Mouse (Mus musculus) myocyte (in vitro differentiated cells): ENCODE data around the gene Col2a1. TPM values are rescaled to one million over a fixed set of nuclear protein-coding genes. Genes with fewer than 3 reads are reported as not detected.

ENCODE experiments used
- H3K27me3 ChIP-seq: one replicate; pipeline ENCODE4 v1.6.1; 2011; ENCODE audit not compliant: control insufficient read depth, insufficient read depth, insufficient read length
- H3K36me3 ChIP-seq: one replicate; pipeline ENCODE4 v1.6.1; 2011; ENCODE audit not compliant: control insufficient read depth, insufficient read depth
- H3K4me2 ChIP-seq: one replicate; pipeline ENCODE4 v1.6.1; 2011; ENCODE audit warnings: low read depth, control low read depth
- H3K4me3 ChIP-seq: one replicate; pipeline ENCODE4 v1.5.1; 2011; ENCODE audit warnings: mild to moderate bottlenecking, control low read depth, moderate library complexity
- H3K79me2 ChIP-seq: one replicate; pipeline ENCODE4 v1.6.1; 2011; ENCODE audit not compliant: control insufficient read depth, insufficient read depth
- H3ac ChIP-seq: one replicate; pipeline ENCODE4 v1.6.1; 2011; ENCODE audit not compliant: control insufficient read depth, insufficient read length
- CEBPB ChIP-seq: IDR thresholded peaks from 2 replicates; pipeline ENCODE4 v1.6.1; 2011; ENCODE audit warnings: mild to moderate bottlenecking, moderate library complexity; ENCODE audit not compliant: poor library complexity, insufficient read depth, severe bottlenecking
- MAX ChIP-seq: IDR thresholded peaks from one replicate; pipeline ENCODE4 v1.6.1; 2011; ENCODE audit warnings: low read depth, mild to moderate bottlenecking, control low read depth
- MYOD1 ChIP-seq, 3 experiments: IDR thresholded peaks; one replicate each; pipeline ENCODE4 v1.6.1; 2011; ENCODE audit warnings: control low read depth in 2 of 3, low read depth in 2 of 3, mild to moderate bottlenecking in 2 of 3, moderate library complexity in 1 of 3; ENCODE audit not compliant: insufficient read length in 2 of 3, control insufficient read depth in 1 of 3
- POLR2A ChIP-seq: IDR thresholded peaks from one replicate; pipeline ENCODE4 v1.6.1; 2011; ENCODE audit warnings: low read depth, mild to moderate bottlenecking, control low read depth, moderate library complexity; ENCODE audit not compliant: insufficient read length
- REST ChIP-seq: IDR thresholded peaks from one replicate; pipeline ENCODE4 v1.6.1; 2011; ENCODE audit warnings: mild to moderate bottlenecking, control low read depth, moderate library complexity; ENCODE audit not compliant: insufficient read depth, insufficient read length
- SRF ChIP-seq: IDR thresholded peaks from one replicate; pipeline ENCODE4 v1.6.1; 2011; ENCODE audit warnings: low read depth; ENCODE audit not compliant: control insufficient read depth, insufficient read length
- TCF12 ChIP-seq: IDR thresholded peaks from one replicate; pipeline ENCODE4 v1.6.1; 2011; ENCODE audit warnings: mild to moderate bottlenecking, control low read depth; ENCODE audit not compliant: poor library complexity, insufficient read depth, severe bottlenecking
- TCF3 ChIP-seq: IDR thresholded peaks from one replicate; pipeline ENCODE4 v1.6.1; 2011; ENCODE audit warnings: low read depth, control low read depth; ENCODE audit not compliant: insufficient read length
- USF1 ChIP-seq: IDR thresholded peaks from one replicate; pipeline ENCODE4 v1.6.1; 2011; ENCODE audit warnings: low read depth, mild to moderate bottlenecking, control low read depth, moderate library complexity
- polyA plus RNA-seq: library from polyadenylated mRNA; unstranded; fragments of >200 nt; fragmentation: generic; extraction: Trizol; gene quantifications from one replicate; pipeline ENCODE4 v1.2.1, GENCODE M21; 2012; ENCODE audit warnings: missing spikeins

Gene Col2a1
- polyA plus RNA-seq, 1 experiment: 0.01 TPM

GRCm38 (mm10) chr15:97929259-97929824, 75.2 kb downstream of the Col2a1 start:
- TF ChIP-seq MAX (no peak), SRF (no peak)
- Histone ChIP-seq H3K4me2 (no peak overlapping the region), H3K79me2 (no peaks in the 10 kb centered on the region), H3K36me3 (no peaks in the 10 kb centered on the region), H3K27me3 (peaks cover 5% of the 10 kb centered on the region), H3ac (no peak overlapping the region), H3K4me3 (no peak overlapping the region)

- TF ChIP-seq REST: no peak
- TF ChIP-seq POLR2A: no peak
These were observed 76.7 kb downstream of the Col2a1 start for GRCm38 (mm10) chr15:97927821-97928220.

GRCm38 (mm10) chr15:97927018-97927417, 77.5 kb downstream of the Col2a1 start:
- H3K4me2 ChIP-seq: no peak overlapping the region
- H3K4me3 ChIP-seq: no peak overlapping the region
- no peaks in the 10 kb centered on the region for H3K36me3 ChIP-seq
- no peak overlapping the region for H3ac ChIP-seq
- TF ChIP-seq CEBPB (no peak), MAX (no peak), SRF (no peak), TCF12 (no peak), USF1 (no peak), MYOD1 (IDR thresholded peaks at IDR 0.05; ENCODE audit: control insufficient read depth in 1 of 3, insufficient read length in 2 of 3, low read depth in 2 of 3) (no peak), REST (no peak), POLR2A (no peak), TCF3 (no peak)
- H3K79me2 ChIP-seq: no peaks in the 10 kb centered on the region
- peaks cover 5% of the 10 kb centered on the region for H3K27me3 ChIP-seq

More at GRCm38 (mm10) chr15:97927821-97928220, 76.7 kb downstream of the Col2a1 start:
- Histone ChIP-seq H3K36me3 (no peaks in the 10 kb centered on the region), H3ac (no peak overlapping the region), H3K27me3 (peaks cover 5% of the 10 kb centered on the region), H3K79me2 (no peaks in the 10 kb centered on the region), H3K4me3 (no peak overlapping the region), H3K4me2 (no peak overlapping the region)

Other genes starting within 250 kb of the Col2a1 start
- gene Rapgef3, start 236.7 kb downstream of the Col2a1 start, polyA plus RNA-seq: 1.2 TPM
- 52.7 TPM for gene Slc48a1, start 226.2 kb downstream of the Col2a1 start, polyA plus RNA-seq
- gene Hdac7, start 160.2 kb downstream of the Col2a1 start, polyA plus RNA-seq: 17.4 TPM
- gene Vdr, start 94.1 kb downstream of the Col2a1 start, polyA plus RNA-seq: 9.8 TPM
- 11.5 TPM for gene Tmem106c, start 40.5 kb downstream of the Col2a1 start, polyA plus RNA-seq
- gene Pfkm, start 87.9 kb upstream of the Col2a1 start, polyA plus RNA-seq: 401 TPM
- 10.4 TPM for gene Senp1, start 89.0 kb upstream of the Col2a1 start, polyA plus RNA-seq
- gene Asb8, start 160.9 kb upstream of the Col2a1 start, polyA plus RNA-seq: 50.3 TPM
- 0.05 TPM for gene Ccdc184, start 162.5 kb upstream of the Col2a1 start, polyA plus RNA-seq
- gene Olfr288, start 190.8 kb upstream of the Col2a1 start, polyA plus RNA-seq: not detected
- gene Gm44579, start 216.3 kb upstream of the Col2a1 start, polyA plus RNA-seq: not detected
- not detected for gene Olfr287, start 216.4 kb upstream of the Col2a1 start, polyA plus RNA-seq
- not detected for gene Olfr286, start 229.8 kb upstream of the Col2a1 start, polyA plus RNA-seq